Mouse (Mus musculus) forebrain, embryonic 14.5 days (tissue): Measurements from ENCODE around the gene Fkbp3. TPM values are rescaled to one million over a fixed set of nuclear protein-coding genes. Genes with fewer than 3 reads are reported as not detected.

Source experiments
- ATAC-seq: fragments of 200-750 bp; cut with Nextera tagmentation; 2 replicates; pipeline ENCODE4 v1.8.0; 2017; ENCODE audit warnings: mild to moderate bottlenecking, moderate library complexity
- DNase-seq: peaks from one replicate; pipeline ENCODE4 v3.0.0-alpha.2; 2015; ENCODE audit warnings: low spot score
- H3K27ac ChIP-seq: fragments of 300-500 bp; sonication (generic); 2 replicates; pipeline ENCODE4 v1.5.1; 2014; ENCODE audit warnings: low read depth, mild to moderate bottlenecking, control low read depth, low read length, moderate library complexity
- H3K27me3 ChIP-seq: fragments of 300-500 bp; sonication (generic); replicated peaks from 2 replicates; pipeline ENCODE4 v1.6.1; 2014; ENCODE audit warnings: low read length, control low read depth, mixed read lengths; ENCODE audit not compliant: control insufficient read depth, insufficient read depth
- H3K36me3 ChIP-seq: fragments of 300-500 bp; sonication (generic); 2 replicates; pipeline ENCODE4 v1.6.1; 2014; ENCODE audit warnings: low read length, control low read depth; ENCODE audit not compliant: control insufficient read depth, insufficient read depth
- H3K4me1 ChIP-seq: fragments of 300-500 bp; sonication (generic); 2 replicates; pipeline ENCODE4 v1.6.1; 2014; ENCODE audit warnings: antibody characterized with exemption, low read length, control low read depth; ENCODE audit not compliant: control insufficient read depth, insufficient read depth
- H3K4me2 ChIP-seq: fragments of 300-500 bp; sonication (generic); 2 replicates; pipeline ENCODE4 v1.6.1; 2014; ENCODE audit warnings: mild to moderate bottlenecking, control low read depth, low read length
- H3K4me3 ChIP-seq: fragments of 300-500 bp; sonication (generic); 2 replicates; pipeline ENCODE4 v1.5.1; 2014; ENCODE audit warnings: low read depth, low read length, control low read depth
- H3K9ac ChIP-seq: fragments of 300-500 bp; sonication (generic); 2 replicates; pipeline ENCODE4 v1.6.1; 2014; ENCODE audit warnings: mild to moderate bottlenecking, low read length, control low read depth, moderate library complexity
- H3K9me3 ChIP-seq: fragments of 300-500 bp; sonication (generic); replicated peaks from 2 replicates; pipeline ENCODE4 v1.6.1; 2016; ENCODE audit warnings: low read length, control low read depth, mixed read lengths; ENCODE audit not compliant: control insufficient read depth
- WGBS: fragments of 180-500 bp; shearing (Covaris S2); extraction: QIAGEN DNeasy Blood & Tissue Kit; methylation state at CpG from one replicate; pipeline ENCODE4 v1.1.7; 2014; 5-methylcytosine and 5-hydroxymethylcytosine counted together
- polyA plus RNA-seq: library from polyadenylated mRNA; unstranded; fragments of >200 nt; fragmentation: Nextera tagmentation; extraction: Ambion mirVana; gene quantifications from 2 replicates; pipeline ENCODE4 v1.2.1, GENCODE M21; 2014

The Fkbp3 gene
- polyA plus RNA-seq, 1 experiment from 2014 or later: 466 TPM

- DNase-seq (no peak), ATAC-seq (peak; percentile 14)
- H3K9ac ChIP-seq: peak overlapping the region; percentile 76
- peak overlapping the region; percentile 79 for H3K4me2 ChIP-seq
- H3K9me3 ChIP-seq: no peaks in the 10 kb centered on the region
- H3K27ac ChIP-seq: peak overlapping the region; percentile 80
- H3K4me1 ChIP-seq: peaks cover 19% of the 10 kb centered on the region
- H3K4me3 ChIP-seq: peak overlapping the region; percentile 64
- no peaks in the 10 kb centered on the region for H3K27me3 ChIP-seq
- 0 out of 2 replicates have a peak, but pooled peaks cover 4% of the 10 kb centered on the region for H3K36me3 ChIP-seq
- 0% methylated on average over 37 of the region's 41 CpGs for WGBS
These were observed 2.0 kb upstream of the Fkbp3 start for GRCm38 (mm10) chr12:65075733-65076310.

DNA sequence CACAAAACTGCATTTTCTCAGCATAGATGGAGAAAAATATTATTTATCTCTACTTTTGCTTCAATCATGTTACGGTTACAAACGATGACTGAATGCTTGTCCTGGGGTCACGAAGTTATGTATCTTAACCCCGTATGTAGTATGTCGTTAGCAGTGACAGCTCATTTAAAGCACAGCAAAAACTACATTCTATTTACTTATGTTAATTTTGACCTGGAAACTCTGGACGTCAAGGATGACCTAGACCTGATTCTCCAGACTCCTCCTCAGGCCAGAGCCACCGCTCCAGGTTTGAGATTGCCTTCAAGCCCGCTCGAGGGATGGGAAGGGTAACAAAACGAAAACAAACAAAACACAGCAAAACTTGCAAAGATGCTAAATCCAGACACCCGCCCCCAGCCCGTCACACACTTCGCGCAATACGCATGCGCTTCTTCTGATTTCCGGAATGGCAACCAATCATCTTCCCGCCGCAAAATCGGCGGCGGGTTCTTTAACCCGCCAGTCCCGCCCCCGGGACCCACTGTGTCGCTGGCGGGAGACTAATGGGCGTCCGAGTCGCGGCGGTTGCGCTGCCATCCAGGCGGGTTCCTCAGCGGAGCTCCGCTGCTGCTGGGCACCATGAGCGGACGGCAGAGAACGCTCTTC, 1.4 kb upstream of the Fkbp3 start, which contains the start of gene Fancm:
TSS of gene Fancm (plus strand) at position 519 of the 648 bp plus-strand sequence.
- H3K9ac ChIP-seq: peak within 1 kb of the TSS; percentile 92
- DNase-seq (peak; percentile 97), ATAC-seq (peak; percentile 56)
- H3K27me3 ChIP-seq: no peaks in the 10 kb centered on the region
- H3K27ac ChIP-seq: peak within 1 kb of the TSS; percentile 91
- 2% methylated on average over 39 of the region's 39 CpGs for WGBS
- H3K4me3 ChIP-seq: peak within 1 kb of the TSS; percentile 64
- peak within 1 kb of the TSS; percentile 79 for H3K4me2 ChIP-seq
- peaks cover 19% of the 10 kb centered on the region for H3K4me1 ChIP-seq
- H3K9me3 ChIP-seq: no peaks in the 10 kb centered on the region
- no peaks in the 10 kb centered on the region for H3K36me3 ChIP-seq

DNA sequence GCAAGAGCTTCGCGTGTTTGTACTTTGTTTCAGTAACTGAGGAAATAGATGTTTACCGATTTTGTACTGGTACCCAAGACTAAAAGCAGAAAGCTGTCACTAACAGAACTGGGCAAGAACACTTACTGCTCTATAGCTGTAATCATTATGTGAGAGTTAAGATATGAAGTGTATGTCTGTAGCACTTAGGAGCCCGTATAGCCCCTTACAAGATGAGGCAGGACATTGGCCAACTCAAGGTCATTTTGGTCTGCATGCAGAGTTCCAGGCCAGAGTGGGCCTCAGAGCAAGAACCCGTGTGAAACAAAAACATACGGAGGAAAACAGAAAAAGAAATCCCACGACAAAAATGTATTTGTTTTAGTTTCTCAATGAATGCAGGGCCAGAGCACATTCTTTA, 844 bp upstream of the Fkbp3 start:
- Histone ChIP-seq H3K36me3 (no peaks in the 10 kb centered on the region), H3K4me3 (peak overlapping the region; percentile 64), H3K9ac (peak overlapping the region; percentile 92), H3K4me2 (peak overlapping the region; percentile 79), H3K27me3 (no peaks in the 10 kb centered on the region), H3K27ac (0 out of 2 replicates have a peak overlapping the region, but pooled peaks have one; percentile 91), H3K4me1 (peaks cover 19% of the 10 kb centered on the region), H3K9me3 (no peaks in the 10 kb centered on the region)
- ATAC-seq (no peak), DNase-seq (no peak)
- WGBS: 41% methylated on average over 7 of the region's 7 CpGs

- no peaks in the 10 kb centered on the region for H3K27me3 ChIP-seq
- peaks cover 11% of the 10 kb centered on the region for H3K36me3 ChIP-seq
- peak overlapping the region; percentile 91 for H3K27ac ChIP-seq
- H3K9me3 ChIP-seq: no peaks in the 10 kb centered on the region
- peak; percentile 67 for DNase-seq
- WGBS: 3% methylated on average over 21 of the region's 21 CpGs
- H3K4me3 ChIP-seq: peak overlapping the region; percentile 64
- H3K9ac ChIP-seq: peak overlapping the region; percentile 92
- peak overlapping the region; percentile 79 for H3K4me2 ChIP-seq
- ATAC-seq: peak; percentile 68
- H3K4me1 ChIP-seq: peaks cover 19% of the 10 kb centered on the region
These were observed 746 bp downstream of the Fkbp3 start for GRCm38 (mm10) chr12:65072911-65073610.

GRCm38 (mm10) chr12:65068409-65068808, 5.4 kb downstream of the Fkbp3 start:
- H3K4me1 ChIP-seq: no peaks in the 10 kb centered on the region; the same call in 1 of the 2 replicates
- no peak overlapping the region for H3K4me3 ChIP-seq
- WGBS: 86% methylated on average over 4 of the region's 4 CpGs
- no peak for ATAC-seq
- no peak for DNase-seq
- H3K9me3 ChIP-seq: no peaks in the 10 kb centered on the region
- peaks cover 43% of the 10 kb centered on the region for H3K36me3 ChIP-seq
- H3K27me3 ChIP-seq: no peaks in the 10 kb centered on the region
- H3K9ac ChIP-seq: no peak overlapping the region
- H3K27ac ChIP-seq: no peak overlapping the region
- H3K4me2 ChIP-seq: no peak overlapping the region

DNA sequence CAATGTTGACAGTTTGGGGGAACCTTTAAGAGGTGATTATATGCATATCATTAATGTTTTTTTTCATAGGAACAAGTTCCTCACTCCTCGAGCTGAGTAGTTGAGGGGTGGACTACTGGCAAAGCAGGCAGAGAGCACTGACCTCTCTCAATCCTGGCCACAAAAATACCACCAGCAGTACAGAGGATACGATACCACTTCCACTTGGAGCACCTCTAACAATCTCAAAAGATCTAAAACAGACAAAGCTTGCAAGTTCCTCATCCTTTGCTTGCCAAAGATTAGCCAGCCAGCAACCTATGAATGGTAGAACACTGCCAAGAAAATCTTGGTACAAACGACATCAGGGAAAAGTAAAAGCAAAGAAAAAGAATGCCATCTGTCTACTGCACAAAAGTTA, 7.6 kb downstream of the Fkbp3 start:
- no peak overlapping the region for H3K4me3 ChIP-seq
- no peak overlapping the region for H3K27ac ChIP-seq
- H3K4me1 ChIP-seq: no peaks in the 10 kb centered on the region
- peaks cover 56% of the 10 kb centered on the region for H3K36me3 ChIP-seq
- WGBS: 57% methylated on average over 3 of the region's 3 CpGs
- no peak overlapping the region for H3K9ac ChIP-seq
- H3K4me2 ChIP-seq: no peak overlapping the region
- no peaks in the 10 kb centered on the region for H3K9me3 ChIP-seq
- no peak for ATAC-seq
- peak; percentile 15 for DNase-seq
- H3K27me3 ChIP-seq: no peaks in the 10 kb centered on the region

DNA sequence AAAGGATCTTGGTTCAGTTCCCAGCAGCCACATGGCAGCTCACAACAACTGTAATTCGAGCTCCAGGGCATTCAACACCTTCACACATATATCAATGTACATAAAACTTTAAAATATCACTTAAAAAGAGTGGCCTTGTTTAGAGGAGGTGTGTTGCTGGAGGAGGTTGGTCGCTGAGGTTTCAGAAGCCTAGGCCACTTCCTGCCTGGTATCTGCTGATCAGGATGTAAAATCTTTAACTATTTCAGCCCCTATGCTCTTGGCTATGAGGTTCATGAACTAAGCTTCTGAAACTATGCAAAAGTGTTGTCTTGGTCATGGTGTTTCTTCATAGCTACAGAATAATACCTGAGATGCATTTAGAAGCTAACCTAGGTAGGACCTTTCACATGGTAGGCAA, 8.6 kb downstream of the Fkbp3 start:
- no peak overlapping the region for H3K27ac ChIP-seq
- H3K9me3 ChIP-seq: no peaks in the 10 kb centered on the region
- no peak overlapping the region for H3K4me3 ChIP-seq
- H3K36me3 ChIP-seq: peaks cover 65% of the 10 kb centered on the region
- H3K4me1 ChIP-seq: no peaks in the 10 kb centered on the region
- no peak for ATAC-seq
- no peak for DNase-seq
- H3K27me3 ChIP-seq: no peaks in the 10 kb centered on the region
- no peak overlapping the region for H3K9ac ChIP-seq
- 81% methylated on average over 2 of the region's 2 CpGs for WGBS
- no peak overlapping the region for H3K4me2 ChIP-seq

GRCm38 (mm10) chr12:65061082-65061481, 12.7 kb downstream of the Fkbp3 start:
- no peak overlapping the region for H3K4me2 ChIP-seq
- no peaks in the 10 kb centered on the region for H3K4me1 ChIP-seq
- no peaks in the 10 kb centered on the region for H3K9me3 ChIP-seq
- H3K36me3 ChIP-seq: peaks cover 67% of the 10 kb centered on the region
- ATAC-seq (no peak), DNase-seq (no peak)
- H3K9ac ChIP-seq: no peak overlapping the region
- no peaks in the 10 kb centered on the region for H3K27me3 ChIP-seq
- H3K27ac ChIP-seq: no peak overlapping the region
- no peak overlapping the region for H3K4me3 ChIP-seq

DNA sequence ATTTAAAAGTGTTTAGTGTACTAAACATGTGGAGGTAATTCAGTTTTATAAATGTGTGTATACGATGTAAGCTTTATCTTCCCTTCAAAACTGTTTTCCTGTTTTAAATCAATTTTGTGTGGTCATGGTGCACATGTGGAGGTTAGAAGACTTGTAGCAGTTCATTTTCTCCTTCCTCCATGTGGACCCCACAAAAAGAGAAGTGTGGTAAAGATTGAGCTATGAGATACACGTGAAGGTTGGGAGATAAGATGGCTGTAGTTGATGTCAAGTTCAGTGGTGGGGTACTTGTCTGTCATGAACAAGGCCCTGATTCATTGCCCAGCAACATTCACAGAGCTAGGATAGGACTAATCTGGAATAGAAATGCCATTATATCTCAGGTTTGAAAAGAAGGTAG, 15.6 kb downstream of the Fkbp3 start:
- Histone ChIP-seq H3K9me3 (no peaks in the 10 kb centered on the region), H3K36me3 (peaks cover 65% of the 10 kb centered on the region), H3K9ac (no peak overlapping the region), H3K4me2 (no peak overlapping the region), H3K4me1 (no peaks in the 10 kb centered on the region), H3K27me3 (no peaks in the 10 kb centered on the region), H3K4me3 (no peak overlapping the region), H3K27ac (no peak overlapping the region)
- WGBS: 86% methylated on average over 2 of the region's 2 CpGs
- ATAC-seq (no peak), DNase-seq (no peak)
